Mouse (Mus musculus): ENCODE data around the gene Bricd5.

Gene Bricd5

GRCm38 (mm10) chr17:24461580-24461979 is 12.1 kb upstream of the Bricd5 start:
- DNase-seq (ENCODE audit: low read depth in 2 of 2, low spot score in 2 of 2), result peak in 1 of 2 experiments; percentile 43

DNA sequence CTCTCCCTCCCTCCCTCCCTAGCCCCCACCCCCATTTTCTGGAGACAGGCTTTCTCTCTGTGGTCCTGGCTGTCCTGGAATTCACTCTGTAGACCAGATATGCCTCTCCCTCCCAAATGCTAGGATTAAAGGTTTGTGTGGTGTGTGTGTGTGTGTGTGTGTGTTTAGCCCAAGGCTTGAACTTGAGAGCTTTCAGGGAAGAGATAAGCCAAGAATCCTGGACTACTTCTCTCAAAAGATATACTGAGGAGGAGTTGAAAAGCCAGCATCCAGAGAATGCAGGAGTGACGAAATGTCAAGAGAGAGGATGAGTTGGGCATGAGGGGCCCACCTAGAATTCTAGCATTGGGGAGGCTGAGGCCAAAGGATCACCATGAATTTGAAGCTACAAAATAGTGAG is 10.8 kb upstream of the Bricd5 start:
- no peak for DNase-seq (ENCODE audit: low read depth in 2 of 2, low spot score in 2 of 2)

GRCm38 (mm10) chr17:24463374-24464133 is 10.1 kb upstream of the Bricd5 start:
- DNase-seq (ENCODE audit: low read depth in 2 of 2, low spot score in 2 of 2), result no peak

DNA sequence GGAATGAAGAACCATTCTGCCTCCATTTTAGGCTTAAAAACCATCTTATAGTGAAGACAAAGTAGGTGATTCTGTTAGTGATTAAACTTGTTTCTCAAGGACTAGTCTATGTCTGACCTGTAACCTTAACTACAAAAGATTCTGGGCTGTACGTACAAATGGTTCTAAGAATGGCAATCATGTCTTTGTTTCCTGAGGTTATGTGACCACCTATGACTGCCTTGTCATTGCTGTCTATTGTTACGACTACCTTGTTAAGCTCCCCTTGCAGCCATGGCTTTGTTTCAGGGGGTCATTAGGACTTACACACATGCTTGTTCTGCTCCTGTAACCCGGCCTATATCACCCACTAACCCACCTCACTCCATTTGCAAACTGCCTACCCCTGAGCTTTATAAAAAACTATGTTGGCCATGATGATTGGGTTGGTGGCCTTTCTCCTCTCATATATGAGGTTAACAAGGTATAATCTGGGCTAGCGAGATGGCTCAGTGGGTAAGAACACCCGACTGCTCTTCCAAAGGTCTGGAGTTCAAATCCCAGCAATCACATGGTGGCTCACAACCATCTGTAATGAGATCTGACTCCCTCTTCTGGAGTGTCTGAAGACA is 4.9 kb upstream of the Bricd5 start:
- no peak for DNase-seq (ENCODE audit: low read depth in 2 of 2, low spot score in 2 of 2)

GRCm38 (mm10) chr17:24469336-24469909 is 4.3 kb upstream of the Bricd5 start:
- no peak for DNase-seq (ENCODE audit: low read depth in 2 of 2, low spot score in 2 of 2)

DNA sequence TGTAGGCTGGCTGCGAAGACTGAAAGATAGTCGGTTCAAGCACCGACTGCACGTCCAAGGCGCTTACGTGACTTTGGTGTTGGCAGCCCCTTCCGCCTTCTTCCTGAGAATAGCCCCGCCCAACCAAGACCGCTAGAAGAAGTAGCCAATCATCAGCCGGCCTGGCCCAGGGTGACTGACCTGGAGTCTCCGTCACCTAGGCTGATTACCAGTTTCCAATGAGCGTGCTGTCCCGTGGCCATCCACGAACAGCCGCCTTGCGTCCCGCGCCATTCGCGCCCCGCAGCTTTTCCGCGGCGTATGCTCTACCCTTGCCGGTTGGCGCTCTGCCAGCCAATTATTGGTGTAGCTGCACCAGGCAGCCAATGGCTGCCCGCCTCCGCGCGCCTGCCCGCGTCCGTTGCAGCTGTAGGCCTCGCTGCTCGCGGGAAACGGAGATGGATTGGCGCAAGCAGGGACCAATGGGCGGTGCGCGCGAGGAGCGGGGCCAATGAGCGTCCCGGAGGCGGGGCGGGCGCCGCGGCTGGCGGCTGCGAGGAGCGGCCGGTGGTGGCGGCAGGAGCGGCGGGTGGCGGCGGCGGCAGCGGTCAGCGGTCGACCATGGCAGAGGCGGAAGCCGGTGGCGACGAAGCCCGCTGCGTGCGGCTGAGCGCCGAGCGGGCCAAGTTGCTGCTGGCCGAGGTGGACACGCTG is 3.6 kb upstream of the Bricd5 start, which contains the start of the genes E4f1 and Pgp:
TSS of gene E4f1 (minus strand) at position 404 of the 693 bp plus-strand sequence.
TSS of gene Pgp (plus strand) at position 483 of the 693 bp plus-strand sequence.
- DNase-seq (ENCODE audit: low read depth in 2 of 2, low spot score in 2 of 2), result peak; percentile 95 to 96

- DNase-seq (ENCODE audit: low read depth in 2 of 2, low spot score in 2 of 2), result no peak
These were observed 2.8 kb upstream of the Bricd5 start for GRCm38 (mm10) chr17:24470701-24471527.

DNA sequence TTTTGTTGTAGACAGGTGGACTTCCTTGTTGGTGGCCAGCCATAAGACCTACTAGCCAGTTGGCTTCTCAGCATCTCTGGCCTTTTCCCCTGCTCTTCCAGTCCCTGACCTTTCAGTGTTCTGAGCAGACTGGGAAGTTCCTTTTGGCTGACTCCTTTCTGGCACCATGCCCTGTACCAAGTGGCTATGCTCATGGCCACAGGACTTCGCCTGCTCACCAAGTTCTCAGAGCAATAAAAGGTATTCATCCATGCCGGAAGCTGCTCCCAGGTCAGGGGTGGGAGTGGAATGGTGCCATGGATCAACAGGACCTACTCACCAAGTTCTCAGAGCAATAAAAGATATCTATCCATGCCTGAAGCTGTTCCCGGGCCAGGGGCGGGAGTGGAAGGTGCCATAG is 1.2 kb upstream of the Bricd5 start:
- no peak for DNase-seq (ENCODE audit: low read depth in 2 of 2, low spot score in 2 of 2)

- no peak for DNase-seq (ENCODE audit: low read depth in 2 of 2, low spot score in 2 of 2)
These were observed 873 bp downstream of the Bricd5 start for GRCm38 (mm10) chr17:24474557-24474956.

- no peak for DNase-seq (ENCODE audit: low read depth in 2 of 2, low spot score in 2 of 2)
These were observed 1.9 kb downstream of the Bricd5 start for GRCm38 (mm10) chr17:24475586-24475985.

- DNase-seq (ENCODE audit: low read depth in 2 of 2, low spot score in 2 of 2), result no peak
These were observed 2.5 kb downstream of the Bricd5 start for GRCm38 (mm10) chr17:24476022-24476776.

DNA sequence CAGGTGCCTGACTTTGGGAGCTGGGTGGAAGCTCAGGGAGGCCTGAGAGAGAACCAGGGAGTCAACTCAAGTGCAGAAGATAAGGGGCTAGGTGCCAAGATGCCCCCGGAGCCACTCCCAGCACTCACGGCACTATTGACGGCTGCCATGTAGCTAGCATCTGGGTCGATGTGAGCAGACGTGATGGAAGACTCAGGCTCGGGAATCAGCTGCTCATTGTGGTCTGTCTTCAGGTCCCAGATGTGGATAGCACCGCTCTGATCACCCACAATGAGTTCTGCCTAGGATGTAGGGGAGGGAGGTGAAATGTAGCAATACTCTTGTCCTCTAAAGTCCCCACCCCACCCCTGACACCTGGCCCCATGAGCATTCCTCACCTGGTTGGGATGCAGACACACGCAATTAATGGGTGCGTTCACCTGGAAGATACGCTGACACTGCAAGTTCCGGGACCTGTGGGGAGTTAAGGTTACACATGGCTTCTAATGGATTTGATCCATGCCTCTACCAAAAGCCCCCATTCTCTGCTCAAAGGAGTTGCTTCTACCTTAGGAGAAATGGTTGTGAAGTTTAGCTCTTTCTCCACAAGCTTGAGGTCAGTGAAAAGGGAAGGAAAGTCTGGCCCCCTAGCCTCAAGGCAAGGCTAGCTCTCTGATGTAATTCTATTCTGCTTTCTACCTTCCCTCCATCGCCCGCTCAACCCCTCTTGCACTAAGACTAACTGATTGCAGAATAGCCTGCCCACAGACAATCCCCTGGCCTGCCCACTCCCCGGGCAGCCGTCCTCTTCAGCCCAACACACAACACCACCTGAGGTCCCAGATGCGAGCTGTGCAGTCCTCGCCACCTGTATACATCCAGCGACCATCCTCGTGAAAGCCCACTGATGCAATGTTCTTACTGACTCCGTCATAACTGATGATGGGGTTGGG is 3.6 kb downstream of the Bricd5 start:
- DNase-seq (ENCODE audit: low read depth in 2 of 2, low spot score in 2 of 2), result no peak

GRCm38 (mm10) chr17:24477985-24478600 is 4.4 kb downstream of the Bricd5 start:
- no peak for DNase-seq (ENCODE audit: low read depth in 2 of 2, low spot score in 2 of 2)

DNA sequence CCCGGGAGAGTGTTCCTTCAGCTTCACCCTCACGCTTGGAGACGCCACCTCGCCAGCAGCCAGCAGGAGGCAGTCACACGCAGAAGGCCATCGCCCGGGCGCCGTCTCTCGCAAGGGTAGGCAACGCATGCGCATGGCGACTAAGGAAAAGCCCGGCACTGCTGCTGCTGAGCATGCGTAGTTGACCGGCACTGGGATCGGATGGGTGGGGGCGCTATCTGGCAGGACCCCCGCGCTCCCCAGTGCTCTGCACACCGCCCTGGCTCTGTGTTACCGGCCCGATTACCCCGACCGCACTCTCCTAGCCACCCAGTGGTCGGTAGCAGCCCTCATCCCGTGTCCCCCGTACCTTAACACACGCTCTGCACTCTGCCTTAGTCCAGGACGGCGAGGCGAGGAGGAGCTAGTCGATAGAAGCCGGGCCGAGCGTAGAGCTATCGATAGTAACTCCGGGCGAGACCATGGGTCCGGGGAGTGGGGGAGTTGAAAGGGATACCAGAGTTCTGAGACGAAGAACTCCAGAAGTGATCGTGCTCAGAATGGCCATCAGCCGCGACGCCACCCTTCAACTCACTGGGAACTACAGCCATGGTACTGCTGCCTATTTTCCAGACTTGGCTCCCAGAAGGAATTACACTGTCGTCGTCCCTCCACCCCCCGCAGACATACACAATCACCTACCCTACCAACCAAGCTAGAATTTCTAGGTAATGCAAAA is 5.1 kb downstream of the Bricd5 start, which contains the start of gene Mlst8:
TSS of gene Mlst8 (minus strand) at position 416 of the 718 bp plus-strand sequence.
- peak; percentile 95 to 97 for DNase-seq (ENCODE audit: low read depth in 2 of 2, low spot score in 2 of 2)

DNA sequence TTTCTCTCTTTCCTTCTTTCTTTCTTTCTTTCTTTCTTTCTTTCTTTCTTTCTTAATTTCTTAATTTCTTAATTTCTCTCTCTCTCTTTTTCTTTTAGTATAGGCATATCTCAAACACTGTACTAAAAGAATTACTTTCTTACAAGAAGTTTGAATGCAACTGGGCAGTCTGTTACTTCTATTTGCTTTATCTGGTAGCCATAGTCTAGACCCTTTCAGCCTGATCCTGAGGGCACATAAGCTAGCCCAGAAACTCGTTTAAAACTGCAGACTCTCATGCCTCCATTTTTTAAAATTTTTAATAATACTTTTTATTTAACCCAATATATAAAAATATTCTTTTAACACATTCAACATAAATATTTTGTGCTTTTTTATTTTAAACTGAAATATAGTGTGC is 5.7 kb downstream of the Bricd5 start:
- DNase-seq (ENCODE audit: low read depth in 2 of 2, low spot score in 2 of 2), result no peak

- DNase-seq (ENCODE audit: low read depth in 2 of 2, low spot score in 2 of 2), result no peak
These were observed 6.6 kb downstream of the Bricd5 start for GRCm38 (mm10) chr17:24480201-24480826.
